Mouse (Mus musculus) spleen, postnatal 10 days (tissue): ENCODE results near the gene Gm20388.
A peak's percentile ranks its signal among the peaks of the same experiment; 100 is the strongest.

Experiments used
- DNase-seq, 2 experiments: peaks; one replicate each; pipeline ENCODE4 v3.0.0; 2021 to 2022; ENCODE audit warnings: low spot score in 2 of 2

Gene Gm20388

DNA sequence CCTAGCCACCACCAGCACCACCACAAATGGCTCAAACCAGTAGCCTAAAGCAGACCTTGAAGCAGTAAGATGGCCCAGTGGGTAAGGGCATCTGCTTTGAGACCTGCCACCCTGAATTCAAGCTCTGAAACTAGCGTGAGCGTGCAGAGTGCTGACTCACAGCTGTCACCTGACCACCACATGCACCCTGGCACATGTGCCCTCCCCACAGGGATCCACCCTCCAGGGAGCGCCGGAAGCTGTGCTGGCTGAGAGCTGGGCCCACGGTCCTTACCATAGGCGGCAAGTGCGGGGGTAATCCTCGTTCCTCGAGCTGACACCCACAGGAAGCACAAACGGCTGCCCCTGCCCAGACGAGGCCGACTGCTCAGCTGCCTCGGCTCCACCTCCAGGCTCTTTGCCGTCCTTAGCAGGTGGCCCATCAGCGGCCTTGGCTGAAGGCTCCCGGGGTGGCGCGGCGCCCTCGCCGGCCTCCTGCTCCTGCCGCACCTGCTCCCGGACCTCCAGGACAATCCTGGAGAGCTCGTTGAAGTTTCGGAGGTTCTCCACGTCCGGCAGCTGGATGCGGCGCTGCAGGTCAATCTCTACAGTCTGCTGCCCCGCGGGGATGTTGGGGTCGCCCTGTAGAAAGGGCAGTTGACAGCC, 1643.3 kb downstream of the Gm20388 start:
- DNase-seq, result no peak

DNA sequence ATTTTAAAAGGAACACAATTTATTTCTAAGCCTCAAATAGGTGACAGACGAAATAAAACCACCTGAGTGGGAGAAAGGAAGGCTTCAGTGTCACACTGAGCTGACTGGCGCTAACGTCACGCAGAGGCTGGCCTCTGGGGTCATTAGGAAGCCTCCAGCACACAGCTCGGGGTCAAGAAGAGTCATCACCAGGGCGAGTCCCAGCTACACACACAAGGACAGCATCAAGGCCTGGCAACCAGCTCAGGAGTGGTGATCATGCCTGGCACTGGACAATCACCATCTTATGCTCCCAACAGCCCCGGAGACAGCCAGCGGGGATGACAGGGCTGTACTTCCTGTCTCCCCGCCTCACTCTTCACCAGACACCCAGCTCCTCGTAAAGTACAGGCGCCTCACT, 1647.1 kb downstream of the Gm20388 start:
- DNase-seq, result no peak

DNA sequence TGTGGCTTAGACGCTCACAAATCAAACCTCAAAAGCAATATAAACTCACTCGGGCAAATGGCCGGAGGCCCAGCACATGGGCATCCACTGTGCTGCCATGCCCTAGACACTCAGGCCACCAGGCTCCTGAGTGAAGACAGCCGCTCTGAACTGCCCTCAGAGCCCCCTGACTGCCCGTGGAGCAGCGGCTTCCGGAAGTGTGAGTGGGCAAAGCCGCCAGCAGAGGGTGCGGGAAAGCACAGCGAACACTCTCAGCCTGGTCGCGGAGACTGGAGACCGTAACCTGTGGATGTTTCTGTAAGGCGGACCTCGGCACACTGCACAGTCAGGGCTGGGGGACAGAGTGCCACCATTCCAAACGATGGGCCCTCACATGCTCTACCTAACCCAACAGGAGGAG, 1647.9 kb downstream of the Gm20388 start:
- DNase-seq, result no peak

DNA sequence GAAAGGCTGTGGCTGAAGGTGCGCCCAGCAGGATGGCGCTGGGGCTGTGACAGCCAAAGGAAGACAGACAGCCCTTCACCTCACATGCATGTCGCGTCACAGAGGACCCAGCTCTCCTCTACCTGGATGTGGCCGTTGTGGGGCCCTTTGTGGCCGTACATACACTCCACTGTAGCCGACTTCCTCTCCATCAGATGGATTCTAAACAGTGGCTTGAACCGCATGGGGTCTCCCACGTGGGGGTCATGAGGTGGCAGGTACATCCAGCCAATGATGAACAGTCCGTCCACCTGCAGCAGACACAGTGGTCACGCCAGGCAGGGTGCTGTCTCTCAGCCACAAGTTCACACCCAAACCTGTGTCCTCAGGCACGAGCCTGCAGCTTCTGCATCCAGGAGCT, 1649.2 kb downstream of the Gm20388 start:
- DNase-seq, result no peak

DNA sequence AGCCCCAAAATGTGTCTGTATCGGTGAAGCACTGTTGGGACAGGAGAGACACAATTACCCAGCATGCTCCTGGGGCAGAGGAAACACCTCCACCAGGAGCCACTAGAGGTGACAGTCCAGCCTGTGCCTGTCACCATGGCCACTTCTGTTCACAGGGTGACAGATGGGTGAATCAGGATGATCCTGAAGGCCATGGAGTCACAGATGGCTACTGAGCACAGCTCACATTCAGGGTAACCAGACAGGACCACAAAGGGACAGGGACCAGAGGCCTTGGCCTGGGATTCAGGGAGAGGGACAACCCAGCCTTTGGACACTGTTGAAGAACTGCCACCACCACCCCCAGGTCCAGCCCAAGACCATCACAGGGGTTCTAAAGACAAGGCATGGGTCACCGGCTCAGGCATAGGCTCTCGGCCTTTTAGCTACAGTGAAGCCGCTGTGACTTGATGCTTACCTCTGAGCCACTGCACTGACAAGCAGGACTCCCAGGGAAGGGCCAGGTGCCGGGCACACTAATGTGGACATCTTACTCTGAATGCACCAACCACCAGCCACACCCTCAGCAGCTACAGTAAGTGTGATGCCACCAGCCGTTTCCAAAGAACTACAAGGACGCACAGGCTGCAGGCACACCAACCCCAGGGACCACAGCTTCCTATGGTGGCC, 1649.9 kb downstream of the Gm20388 start:
- DNase-seq, result no peak

DNA sequence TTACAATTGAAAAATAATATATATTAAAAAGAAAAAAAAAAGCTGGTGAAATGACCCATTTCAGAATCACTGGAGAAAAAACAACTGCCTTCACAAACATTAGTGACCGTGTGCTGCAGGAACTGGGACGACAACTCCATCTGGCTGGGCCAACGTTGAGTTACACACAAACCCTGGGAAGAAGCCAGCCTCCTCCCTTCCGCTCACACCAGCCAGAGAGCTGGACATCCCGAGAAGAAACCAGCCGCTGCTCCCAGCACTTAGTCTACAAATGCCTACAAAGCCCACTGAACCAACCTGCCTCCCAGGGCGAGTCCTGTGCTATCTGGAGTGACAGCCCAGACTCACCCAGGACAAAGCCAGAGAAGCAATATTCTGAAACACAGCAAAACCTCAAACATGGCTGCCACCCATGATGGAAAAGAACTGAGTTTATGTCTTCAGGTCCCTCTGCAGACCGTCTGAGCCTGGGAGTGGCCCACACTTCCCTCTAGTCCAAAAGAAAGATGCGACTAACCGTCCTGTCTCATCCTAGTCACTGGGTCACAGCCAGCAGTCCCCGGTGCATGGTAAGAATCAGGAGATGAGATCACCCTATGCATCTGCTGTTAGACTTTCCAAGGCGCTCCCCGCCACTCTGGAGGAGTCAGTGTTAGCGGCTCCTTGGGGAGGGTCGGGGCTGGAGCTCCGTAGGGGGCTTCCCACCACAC, 1651.2 kb downstream of the Gm20388 start:
- no peak for DNase-seq

DNA sequence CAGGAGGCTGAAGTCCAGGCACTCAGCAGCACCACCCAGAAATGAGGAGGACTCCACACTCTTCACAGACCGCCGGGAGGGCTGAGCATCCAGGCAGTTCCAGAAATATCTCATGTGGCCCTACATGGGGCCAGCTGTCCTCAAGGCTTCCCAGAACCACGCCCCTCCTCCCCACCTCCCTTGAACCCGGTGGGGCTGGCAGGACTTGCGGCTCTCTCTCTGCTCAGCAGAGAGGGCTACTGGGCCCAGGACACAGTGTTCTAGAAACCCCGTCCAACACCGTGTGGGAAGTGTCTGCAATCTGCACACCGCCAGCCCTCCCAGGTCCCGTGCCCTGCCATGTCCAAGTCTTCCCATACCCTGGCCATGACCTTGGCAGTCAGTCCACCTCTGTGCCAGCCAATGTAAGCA, 1652.3 kb downstream of the Gm20388 start:
- no peak for DNase-seq

DNA sequence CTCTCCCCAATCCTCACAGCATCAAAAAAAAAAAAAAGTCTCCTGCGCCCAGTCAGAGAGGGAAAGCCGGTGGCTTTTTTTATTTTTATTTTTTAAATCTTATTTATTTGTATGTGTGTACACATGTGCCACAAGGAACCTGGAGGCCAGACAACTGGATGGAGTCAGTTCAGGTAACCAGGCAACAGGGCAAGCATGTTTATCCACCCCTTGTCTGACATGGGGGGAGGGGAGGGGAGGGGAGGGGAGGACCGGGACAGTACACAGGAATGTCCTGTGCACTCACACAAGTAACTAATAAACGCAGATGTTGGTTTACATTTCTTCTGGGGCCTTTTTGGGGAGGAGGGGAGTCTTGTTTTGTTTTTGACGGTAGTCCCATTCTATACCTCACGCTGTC, 1653.1 kb downstream of the Gm20388 start:
- no peak for DNase-seq

DNA sequence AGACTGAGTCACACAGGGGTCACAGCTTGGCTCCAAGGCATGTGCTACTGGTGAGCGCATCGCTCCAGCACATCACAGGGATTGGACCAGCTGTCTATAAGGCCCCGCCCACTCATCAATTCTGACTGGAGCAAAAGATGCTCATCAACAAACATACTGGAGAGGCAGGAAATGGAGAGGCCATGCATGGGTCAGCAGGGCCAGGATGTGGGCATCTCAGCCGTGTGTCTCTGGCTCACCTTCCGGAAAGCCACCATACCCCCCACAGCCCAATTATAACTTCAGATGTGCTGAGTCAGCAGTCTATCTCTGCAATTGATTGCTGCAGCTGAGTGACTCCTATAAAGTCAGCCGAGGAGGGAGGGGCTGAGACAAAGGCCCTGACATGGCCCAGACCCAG, 1657.7 kb downstream of the Gm20388 start:
- no peak for DNase-seq

DNA sequence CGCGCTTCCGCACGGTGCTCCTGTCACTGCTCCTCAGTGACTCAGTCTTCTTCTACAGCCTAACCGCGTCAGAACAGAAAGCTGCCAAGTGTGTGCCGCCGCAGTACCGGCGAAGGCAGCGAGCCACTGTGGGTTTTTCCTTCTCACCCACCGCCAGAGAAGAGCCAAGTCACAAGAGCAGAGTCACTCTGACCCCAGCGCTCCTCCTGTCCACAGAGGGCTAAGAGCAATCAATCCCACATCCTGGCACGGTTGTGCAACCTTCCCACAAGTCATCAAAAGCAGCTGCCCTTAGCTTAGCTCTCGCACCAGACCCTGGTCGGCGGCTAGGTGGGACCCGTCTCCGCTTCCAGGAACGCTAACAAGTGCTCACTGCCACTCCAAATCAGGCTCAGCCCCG, 1659.7 kb downstream of the Gm20388 start:
- no peak for DNase-seq

DNA sequence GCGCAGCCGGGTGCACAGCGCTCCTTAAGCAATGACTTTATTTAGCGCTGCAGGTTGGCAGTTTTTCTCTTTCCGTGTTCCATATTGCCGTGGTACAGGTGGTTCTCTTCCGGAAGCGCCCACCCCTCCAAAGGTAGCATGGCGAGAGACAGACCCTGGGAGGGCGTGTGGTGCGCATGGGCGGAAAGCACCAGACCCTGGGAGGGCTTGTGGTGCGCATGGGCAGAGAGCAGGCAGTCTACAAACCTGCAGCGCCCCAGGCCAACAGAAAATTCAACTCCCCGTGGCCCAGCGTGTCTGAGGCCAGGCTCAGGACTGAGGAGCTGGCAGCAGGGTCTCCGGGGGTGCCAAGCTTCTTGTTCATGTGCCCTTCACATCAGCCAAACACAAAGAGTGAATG, 1660.2 kb downstream of the Gm20388 start:
- DNase-seq, result no peak

DNA sequence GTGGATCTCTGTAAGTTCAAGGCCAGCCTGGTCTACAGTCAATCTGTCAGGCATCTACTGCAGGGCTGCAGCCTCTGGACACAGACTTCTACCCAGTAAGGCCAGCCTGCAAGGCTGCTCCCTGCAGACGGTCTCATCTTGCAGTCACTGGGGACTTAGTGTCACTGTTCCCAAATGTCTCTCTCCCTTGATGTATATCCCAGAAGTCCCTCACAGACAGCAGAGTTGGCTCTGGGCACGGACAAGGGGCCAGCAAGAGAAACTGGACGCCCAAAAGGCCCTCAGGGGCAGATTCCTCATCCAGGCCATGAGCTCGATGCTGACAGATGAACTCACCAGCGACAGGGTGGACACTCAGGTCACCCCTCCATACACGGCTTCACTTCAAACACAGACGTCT, 1661.5 kb downstream of the Gm20388 start:
- DNase-seq, result no peak

DNA sequence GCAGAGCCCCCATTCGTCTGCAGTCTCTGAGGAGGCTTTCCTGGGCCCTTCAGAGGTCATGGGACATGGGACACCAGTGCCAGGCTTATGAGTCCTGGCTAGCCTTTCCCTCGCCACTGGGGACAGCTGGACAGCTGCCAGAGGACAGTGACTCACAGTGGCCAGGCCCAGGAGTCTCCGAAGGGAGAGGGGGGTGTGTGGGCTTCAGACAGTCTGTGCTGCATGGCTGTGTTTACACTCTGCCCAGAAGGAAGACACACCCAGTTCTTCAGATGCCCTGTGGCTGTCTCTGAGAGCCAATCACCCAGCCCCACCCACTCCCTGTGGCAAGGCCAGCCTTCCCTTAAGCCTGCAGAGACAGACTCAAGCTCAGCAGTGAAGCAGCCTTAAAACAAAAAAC, 1662.6 kb downstream of the Gm20388 start:
- peak in 1 of 2 experiments; percentile 55 for DNase-seq

DNA sequence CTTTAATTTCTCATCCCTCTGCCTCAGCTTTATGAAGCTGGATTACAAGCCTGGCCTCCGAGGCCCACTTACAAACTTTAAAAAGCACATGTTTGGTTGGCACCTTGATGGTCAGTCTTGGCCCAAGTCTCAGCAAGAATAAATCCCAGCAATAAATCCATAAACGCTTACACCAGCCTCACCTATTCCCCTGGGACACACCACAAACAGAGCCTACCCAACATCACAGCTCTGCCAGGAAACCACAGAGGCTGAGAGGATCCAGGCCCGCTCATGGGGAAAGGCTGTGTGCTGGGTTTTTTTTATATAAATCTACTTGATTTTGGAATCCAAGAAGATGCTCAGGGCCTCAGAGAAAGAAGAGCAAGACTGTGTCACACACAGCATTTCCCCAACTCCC, 1665.0 kb downstream of the Gm20388 start:
- DNase-seq, result no peak

DNA sequence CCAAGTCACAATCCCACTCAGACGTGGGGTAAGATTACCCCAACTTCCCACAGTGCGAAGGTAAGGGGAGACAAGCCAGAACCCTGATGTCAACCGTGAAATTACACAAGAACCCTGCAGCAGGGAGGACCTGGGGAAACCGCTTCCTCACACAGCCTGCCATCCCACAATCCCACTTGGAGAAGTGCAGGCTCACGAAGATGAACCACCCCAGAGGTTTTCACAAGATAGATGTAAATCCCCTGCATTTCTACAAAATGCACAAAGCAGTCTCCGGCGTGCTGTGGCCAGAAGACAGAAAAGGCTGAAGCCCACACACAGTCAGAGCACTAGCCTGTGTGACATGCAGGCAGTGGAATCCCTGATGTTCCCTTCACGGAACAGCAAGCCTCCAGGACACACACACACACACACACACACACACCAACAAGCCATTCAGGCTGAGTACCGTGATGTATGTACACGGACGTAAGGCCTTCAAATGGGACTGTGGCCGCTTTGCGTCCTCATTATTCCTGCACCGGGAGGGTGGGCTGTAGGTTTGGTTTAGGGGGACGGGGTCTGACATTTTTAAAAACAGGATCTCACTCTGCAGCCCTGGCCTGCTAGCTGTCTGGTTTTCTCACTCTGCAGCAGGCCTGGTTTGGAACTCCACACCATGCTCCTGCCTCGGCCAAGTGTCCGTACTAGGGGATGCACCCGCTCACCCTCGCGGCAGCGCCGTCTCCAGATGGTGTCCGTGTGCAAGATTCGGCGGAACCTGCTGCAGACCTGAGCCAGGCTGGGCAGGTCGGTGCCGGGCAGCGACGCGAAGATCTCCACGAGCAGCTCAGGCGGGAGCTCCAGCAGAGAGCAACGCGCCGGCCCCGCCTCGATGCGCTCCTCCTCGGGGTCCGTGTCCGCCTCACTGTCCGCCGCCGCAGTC, 1667.4 kb downstream of the Gm20388 start:
- peak in 1 of 2 experiments; percentile 29 for DNase-seq

DNA sequence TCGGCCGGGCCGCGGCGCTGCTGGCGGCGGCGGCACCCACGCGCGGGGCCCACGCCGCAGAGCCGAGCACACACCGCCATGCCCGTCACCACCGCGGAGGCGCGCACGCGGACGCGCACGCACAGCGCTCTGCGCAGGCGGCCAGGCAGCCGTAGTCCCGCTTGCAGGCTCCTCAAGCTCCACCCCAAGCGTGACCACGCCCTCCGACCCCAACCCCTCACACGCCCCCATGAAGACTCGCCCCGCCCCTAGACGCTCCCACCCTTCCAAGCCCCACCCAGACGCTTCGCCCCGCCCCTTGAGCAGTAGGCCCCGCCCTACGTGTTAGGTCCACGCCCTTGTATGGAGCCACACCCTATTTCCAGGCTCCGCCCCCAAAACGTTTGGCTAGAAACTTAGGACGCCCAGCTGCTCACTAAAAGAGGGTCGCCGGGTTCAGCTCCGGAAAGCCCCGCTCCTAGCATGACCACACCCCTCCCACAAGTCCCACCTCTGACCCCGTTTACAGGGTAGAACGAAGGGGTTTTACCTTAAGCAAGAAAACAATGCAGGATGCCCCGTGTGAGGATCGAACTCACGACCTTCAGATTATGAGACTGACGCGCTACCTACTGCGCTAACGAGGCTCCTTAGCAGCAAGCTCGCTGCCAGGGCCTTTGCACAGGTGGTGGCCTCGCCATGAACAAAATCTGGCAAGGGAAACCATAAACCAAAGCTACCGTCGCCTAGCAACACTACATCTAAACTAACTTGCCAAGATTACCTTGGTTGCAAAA, 1668.2 kb downstream of the Gm20388 start, which contains the start of gene Fbxo31:
TSS of gene Fbxo31 (minus strand) at position 131 of the 776 bp plus-strand sequence.
- DNase-seq, result peak; percentile 78 to 98

DNA sequence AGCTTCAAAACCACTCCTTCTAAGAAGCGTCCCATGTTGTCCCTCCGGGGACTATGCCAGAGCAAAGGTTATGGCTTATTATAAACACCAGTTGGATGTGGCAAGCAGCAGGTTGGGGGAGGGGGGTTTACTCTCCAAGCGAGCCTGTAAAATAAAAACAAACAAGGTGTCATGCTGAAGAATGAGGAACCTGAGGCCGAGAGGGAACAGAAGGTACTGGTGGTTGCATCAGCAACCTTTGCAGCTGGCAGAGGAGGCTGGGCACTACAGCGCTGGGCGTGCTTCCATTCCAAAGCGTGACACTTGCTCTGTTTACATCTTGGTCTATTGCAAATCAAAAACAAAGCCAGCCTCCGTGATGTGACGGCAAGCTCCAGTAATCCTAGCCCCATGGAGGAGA, 1669.8 kb downstream of the Gm20388 start:
- DNase-seq, result no peak

DNA sequence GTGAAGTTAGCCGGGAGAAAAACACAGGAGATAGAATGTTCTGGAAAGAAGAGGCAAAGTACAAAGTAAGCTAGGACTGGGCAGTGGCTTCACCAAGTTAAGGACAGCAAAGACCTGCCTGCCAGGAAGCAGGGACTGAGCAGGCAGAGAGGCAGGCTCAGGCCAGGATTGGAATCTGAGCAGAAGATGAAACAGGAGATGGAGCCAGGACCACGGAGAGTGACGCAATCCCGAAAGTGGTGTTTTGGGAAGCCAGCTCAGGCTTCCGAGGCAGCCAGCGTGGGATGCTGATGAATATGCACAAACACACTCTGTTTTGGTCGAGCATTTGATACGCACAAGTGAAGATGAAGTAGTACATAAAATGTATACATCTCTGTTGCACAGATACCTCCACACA, 1673.0 kb downstream of the Gm20388 start:
- no peak for DNase-seq

DNA sequence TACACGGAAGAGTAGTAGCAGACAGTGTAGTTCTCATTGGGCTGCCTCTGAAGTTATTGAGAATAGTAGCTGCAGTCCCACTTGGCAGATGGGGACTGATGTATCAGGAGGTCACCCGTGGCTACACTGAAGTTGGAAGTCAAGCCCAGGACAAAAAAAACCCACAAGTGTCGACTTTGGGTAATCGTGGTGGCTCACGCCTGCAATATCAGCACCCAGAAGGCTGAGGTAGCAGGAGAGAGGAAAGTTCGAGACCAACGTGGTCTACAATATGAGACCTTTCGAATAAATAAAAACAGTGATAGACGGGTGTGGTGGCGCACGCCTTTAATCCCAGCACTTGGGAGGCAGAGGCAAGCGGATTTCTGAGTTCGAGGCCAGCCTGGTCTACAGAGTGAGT, 1674.1 kb downstream of the Gm20388 start:
- peak; percentile 43 for DNase-seq

DNA sequence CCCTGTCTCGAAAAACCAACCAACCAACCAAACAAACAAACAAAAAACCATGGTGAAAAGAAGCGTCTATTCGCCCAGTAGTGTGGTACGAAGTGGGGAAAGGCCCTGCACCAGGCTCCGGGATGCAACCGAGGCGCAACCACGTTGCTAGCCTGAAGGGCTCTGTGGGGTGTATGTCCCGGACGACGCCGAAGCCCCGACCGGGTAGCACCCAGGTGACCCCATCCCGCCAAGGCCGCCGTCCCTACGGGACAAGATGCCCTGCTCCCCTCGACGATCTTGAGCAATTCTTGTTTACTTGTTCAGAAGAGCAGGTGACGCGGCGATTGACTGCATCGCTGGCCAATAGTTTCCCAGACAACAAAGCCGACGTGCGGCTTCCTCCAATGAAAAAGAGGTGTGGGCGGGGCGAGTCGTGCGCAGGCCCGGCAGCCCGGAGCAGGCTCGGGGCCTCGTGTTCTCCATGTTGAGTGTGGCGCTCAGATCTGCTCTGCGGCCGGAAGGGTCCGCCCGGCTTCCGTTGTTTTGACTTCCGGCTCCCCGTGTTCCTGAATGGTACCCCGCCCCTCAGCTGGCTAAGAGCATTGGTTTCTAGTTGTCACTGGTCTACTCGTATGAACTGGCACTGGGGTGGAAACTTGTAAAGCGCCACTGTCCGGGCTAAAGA, 1674.7 kb downstream of the Gm20388 start:
- peak; percentile 99 to 100 for DNase-seq

DNA sequence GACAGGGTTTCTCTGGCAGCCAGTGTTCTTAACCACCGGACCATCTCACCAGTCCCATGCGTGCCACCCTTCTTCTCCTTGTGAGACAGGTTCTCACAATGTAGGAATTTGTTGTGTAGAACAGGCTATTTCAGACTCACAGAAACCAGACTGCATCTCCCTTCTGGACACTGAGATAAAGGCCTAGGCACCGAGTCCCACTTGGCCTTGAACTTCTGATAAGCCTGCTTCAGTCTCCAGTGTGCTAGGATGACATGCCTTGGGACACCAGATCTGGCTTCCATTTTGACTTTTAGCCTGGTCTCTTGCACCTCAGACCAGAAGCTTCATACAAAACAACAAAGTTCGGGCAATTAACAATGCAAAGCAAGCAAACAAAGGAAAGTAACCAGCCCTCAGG, 1678.1 kb downstream of the Gm20388 start:
- DNase-seq, result peak in 1 of 2 experiments; percentile 55
